In the genomic region with DNA sequence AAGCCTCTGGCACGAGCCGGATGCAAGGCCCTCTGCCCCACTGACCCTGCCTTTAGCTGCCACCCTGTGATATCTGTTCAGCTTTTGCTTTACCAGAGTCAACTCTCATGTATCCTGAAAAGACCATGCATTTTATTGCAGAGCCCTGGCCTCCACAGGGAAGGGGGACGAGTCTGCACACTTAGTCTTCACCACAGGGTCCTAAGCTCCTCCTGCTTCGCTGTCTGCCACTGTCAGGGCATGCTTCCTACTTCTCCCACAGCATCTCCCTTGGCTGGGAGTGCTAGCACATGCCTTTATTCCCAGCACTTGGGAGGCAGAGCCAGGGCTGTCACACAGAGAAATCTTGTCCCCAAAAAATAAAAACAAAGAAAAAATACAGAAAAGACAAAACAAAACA, we compare ENCODE assay signal across 25 mouse cellular contexts. TPM values are rescaled to one million over a fixed set of nuclear protein-coding genes. Genes with fewer than 3 reads are reported as not detected.
DNase-seq lines count a peak whose midpoint lies in the region; ATAC-seq and TF ChIP-seq lines count a peak whose summit lies in the region.
"Had no signal": no experiment of that assay in that cellular context is flagged by ENCODE, and none has a peak within 500 bp of the region (broad histone marks: within the 10 kb centered on the region; RNA-seq: fewer than 3 reads in every experiment).

No protein-coding gene starts in this region.

- no peaks in the 10 kb centered on the region for H3K36me3 ChIP-seq in forebrain, embryonic 16.5 days (ENCODE audit: control insufficient read depth, insufficient read depth)
- H3K36me3 ChIP-seq in forebrain, embryonic 11.5 days (ENCODE audit: control insufficient read depth, insufficient read depth, low read length) = peaks cover 18% of the 10 kb centered on the region; the same call in 1 of the 2 replicates
- no peaks in the 10 kb centered on the region for H3K36me3 ChIP-seq in hindbrain, embryonic 15.5 days
- peaks cover 7% of the 10 kb centered on the region for H3K36me3 ChIP-seq in hindbrain, embryonic 11.5 days (ENCODE audit: control insufficient read depth, insufficient read depth, low read length)
- H3K36me3 ChIP-seq in midbrain, embryonic 14.5 days (ENCODE audit: control insufficient read depth, insufficient read depth, low read length) = 0 out of 2 replicates have a peak, but pooled peaks cover 12% of the 10 kb centered on the region
- H3K36me3 ChIP-seq in midbrain, embryonic 15.5 days (replicated peaks) = no peaks in the 10 kb centered on the region
- peaks cover 78% of the 10 kb centered on the region for H3K36me3 ChIP-seq in kidney, embryonic 15.5 days

- no peak overlapping the region for H3K27ac ChIP-seq in forebrain, embryonic 16.5 days (ENCODE audit: low read length)
- H3K27ac ChIP-seq in forebrain, embryonic 11.5 days (ENCODE audit: low read depth, low read length) = no peak overlapping the region
- H3K27ac ChIP-seq in hindbrain, embryonic 15.5 days (replicated peaks) = 0 out of 2 replicates have a peak overlapping the region, but pooled peaks have one; percentile 38
- H3K27ac ChIP-seq in hindbrain, embryonic 11.5 days (ENCODE audit: low read depth, low read length) = no peak overlapping the region
- H3K27ac ChIP-seq in midbrain, embryonic 14.5 days (replicated peaks; ENCODE audit: low read depth, low read length) = no peak overlapping the region
- H3K27ac ChIP-seq in midbrain, embryonic 15.5 days = no peak overlapping the region
- H3K27ac ChIP-seq in kidney, embryonic 15.5 days = no peak overlapping the region
- H3K27ac ChIP-seq: embryonic facial prominence, embryonic 15.5 days; forebrain, embryonic 10.5 days; heart, embryonic 10.5 days; heart, embryonic 15.5 days; intestine, embryonic 15.5 days had no signal

- WGBS in forebrain, embryonic 16.5 days = 75% methylated on average over 4 of the region's 4 CpGs
- WGBS in forebrain, embryonic 11.5 days = 80% methylated on average over 4 of the region's 4 CpGs
- WGBS in hindbrain, embryonic 15.5 days = 70% methylated on average over 4 of the region's 4 CpGs
- WGBS in hindbrain, embryonic 11.5 days = 77% methylated on average over 4 of the region's 4 CpGs
- WGBS in midbrain, embryonic 14.5 days = 75% methylated on average over 4 of the region's 4 CpGs
- WGBS in midbrain, embryonic 15.5 days = 70% methylated on average over 4 of the region's 4 CpGs
- 69% methylated on average over 4 of the region's 4 CpGs for WGBS in kidney, embryonic 15.5 days

- no peak for DNase-seq in forebrain, embryonic 11.5 days (ENCODE audit: low spot score)
- no peak for DNase-seq in hindbrain, embryonic 11.5 days (ENCODE audit: low spot score)
- peak; percentile 34 for DNase-seq in midbrain, embryonic 14.5 days
- peak; percentile 26 for DNase-seq in brain, embryonic 14.5 days (ENCODE audit: low read depth)
- DNase-seq: adrenal gland, postnatal 14 days; cerebellum, adult 18-20 months; cerebellum, adult 9-11 months; cerebellum, postnatal 36 days; gastrocnemius, postnatal 10 days; heart, adult 18-20 months; heart, postnatal 14 days; kidney, adult 18-20 months had no signal

- H3K9me3 ChIP-seq in forebrain, embryonic 16.5 days (ENCODE audit: control insufficient read depth, low read length) = no peaks in the 10 kb centered on the region
- H3K9me3 ChIP-seq in forebrain, embryonic 11.5 days (ENCODE audit: control insufficient read depth, low read length) = no peaks in the 10 kb centered on the region
- no peaks in the 10 kb centered on the region for H3K9me3 ChIP-seq in hindbrain, embryonic 15.5 days
- H3K9me3 ChIP-seq in hindbrain, embryonic 11.5 days (ENCODE audit: control insufficient read depth, low read length) = no peaks in the 10 kb centered on the region
- no peaks in the 10 kb centered on the region for H3K9me3 ChIP-seq in midbrain, embryonic 14.5 days (ENCODE audit: control insufficient read depth, low read length)
- no peaks in the 10 kb centered on the region for H3K9me3 ChIP-seq in midbrain, embryonic 15.5 days
- no peaks in the 10 kb centered on the region for H3K9me3 ChIP-seq in kidney, embryonic 15.5 days (replicated peaks)
- H3K9me3 ChIP-seq: embryonic facial prominence, embryonic 15.5 days; forebrain, embryonic 10.5 days; heart, embryonic 10.5 days; heart, embryonic 15.5 days; intestine, embryonic 15.5 days had no signal

- no peak overlapping the region for H3K4me3 ChIP-seq in forebrain, embryonic 16.5 days (replicated peaks; ENCODE audit: low read length)
- H3K4me3 ChIP-seq in forebrain, embryonic 11.5 days (ENCODE audit: low read depth, low read length) = no peak overlapping the region
- H3K4me3 ChIP-seq in hindbrain, embryonic 15.5 days = no peak overlapping the region
- H3K4me3 ChIP-seq in hindbrain, embryonic 11.5 days (ENCODE audit: low read depth, low read length) = no peak overlapping the region
- no peak overlapping the region for H3K4me3 ChIP-seq in midbrain, embryonic 14.5 days (replicated peaks; ENCODE audit: low read depth, low read length)
- no peak overlapping the region for H3K4me3 ChIP-seq in midbrain, embryonic 15.5 days
- H3K4me3 ChIP-seq in kidney, embryonic 15.5 days (replicated peaks) = no peak overlapping the region
- H3K4me3 ChIP-seq: embryonic facial prominence, embryonic 15.5 days; erythroblast, embryonic 14.5 days; forebrain, embryonic 10.5 days; heart, embryonic 10.5 days; heart, embryonic 15.5 days; intestine, embryonic 15.5 days had no signal

- H3K4me1 ChIP-seq in forebrain, embryonic 16.5 days (replicated peaks; ENCODE audit: control insufficient read depth, insufficient read depth, low read length) = no peaks in the 10 kb centered on the region
- no peaks in the 10 kb centered on the region for H3K4me1 ChIP-seq in forebrain, embryonic 11.5 days (replicated peaks; ENCODE audit: control insufficient read depth, insufficient read depth, low read length)
- no peaks in the 10 kb centered on the region for H3K4me1 ChIP-seq in hindbrain, embryonic 15.5 days (replicated peaks)
- H3K4me1 ChIP-seq in hindbrain, embryonic 11.5 days (replicated peaks; ENCODE audit: control insufficient read depth, insufficient read depth, low read length) = no peaks in the 10 kb centered on the region
- no peaks in the 10 kb centered on the region for H3K4me1 ChIP-seq in midbrain, embryonic 14.5 days (ENCODE audit: control insufficient read depth, insufficient read depth, low read length)
- no peaks in the 10 kb centered on the region for H3K4me1 ChIP-seq in midbrain, embryonic 15.5 days
- no peaks in the 10 kb centered on the region for H3K4me1 ChIP-seq in kidney, embryonic 15.5 days
- H3K4me1 ChIP-seq: embryonic facial prominence, embryonic 15.5 days; forebrain, embryonic 10.5 days; heart, embryonic 10.5 days; heart, embryonic 15.5 days; intestine, embryonic 15.5 days had no signal

- TF ChIP-seq CTCF in brain, embryonic 14.5 days (IDR thresholded peaks at IDR 0.05; ENCODE audit: borderline replicate concordance, extremely low read depth, insufficient read depth, insufficient read length) = no peak

- no peak for TF ChIP-seq POLR2A in brain, embryonic 14.5 days (IDR thresholded peaks at IDR 0.05; ENCODE audit: borderline replicate concordance, extremely low read depth, insufficient read depth, insufficient read length, poor library complexity, severe bottlenecking)

- H3K4me2 ChIP-seq in forebrain, embryonic 16.5 days (ENCODE audit: low read length) = no peak overlapping the region
- H3K4me2 ChIP-seq in forebrain, embryonic 11.5 days (ENCODE audit: low read depth, low read length, severe bottlenecking) = no peak overlapping the region
- no peak overlapping the region for H3K4me2 ChIP-seq in hindbrain, embryonic 15.5 days
- H3K4me2 ChIP-seq in hindbrain, embryonic 11.5 days (replicated peaks; ENCODE audit: low read depth, low read length) = no peak overlapping the region
- no peak overlapping the region for H3K4me2 ChIP-seq in midbrain, embryonic 14.5 days (ENCODE audit: low read length)
- H3K4me2 ChIP-seq in midbrain, embryonic 15.5 days = no peak overlapping the region
- no peak overlapping the region for H3K4me2 ChIP-seq in kidney, embryonic 15.5 days
- H3K4me2 ChIP-seq: embryonic facial prominence, embryonic 15.5 days; heart, embryonic 15.5 days; intestine, embryonic 15.5 days had no signal

- no peaks in the 10 kb centered on the region for H3K27me3 ChIP-seq in forebrain, embryonic 16.5 days (replicated peaks; ENCODE audit: control insufficient read depth, insufficient read depth, low read length)
- H3K27me3 ChIP-seq in forebrain, embryonic 11.5 days (ENCODE audit: control insufficient read depth, insufficient read depth, low read length) = no peaks in the 10 kb centered on the region
- H3K27me3 ChIP-seq in hindbrain, embryonic 15.5 days = no peaks in the 10 kb centered on the region
- no peaks in the 10 kb centered on the region for H3K27me3 ChIP-seq in hindbrain, embryonic 11.5 days (ENCODE audit: control insufficient read depth, insufficient read depth, low read length)
- H3K27me3 ChIP-seq in midbrain, embryonic 14.5 days (ENCODE audit: control insufficient read depth, insufficient read depth, low read length) = no peaks in the 10 kb centered on the region
- no peaks in the 10 kb centered on the region for H3K27me3 ChIP-seq in midbrain, embryonic 15.5 days (replicated peaks)
- H3K27me3 ChIP-seq in kidney, embryonic 15.5 days = no peaks in the 10 kb centered on the region
- H3K27me3 ChIP-seq: CH12.LX; embryonic facial prominence, embryonic 15.5 days; heart, embryonic 15.5 days; intestine, embryonic 15.5 days; Patski had no signal

- no peak overlapping the region for H3K9ac ChIP-seq in forebrain, embryonic 16.5 days (replicated peaks; ENCODE audit: low read depth, low read length)
- no peak overlapping the region for H3K9ac ChIP-seq in forebrain, embryonic 11.5 days (ENCODE audit: low read length)
- no peak overlapping the region for H3K9ac ChIP-seq in hindbrain, embryonic 15.5 days
- no peak overlapping the region for H3K9ac ChIP-seq in hindbrain, embryonic 11.5 days (ENCODE audit: low read depth, low read length)
- H3K9ac ChIP-seq in midbrain, embryonic 14.5 days (replicated peaks; ENCODE audit: low read length) = no peak overlapping the region; the same call in 1 of the 2 replicates
- H3K9ac ChIP-seq in midbrain, embryonic 15.5 days = no peak overlapping the region
- H3K9ac ChIP-seq in kidney, embryonic 15.5 days = no peak overlapping the region
- H3K9ac ChIP-seq: embryonic facial prominence, embryonic 15.5 days; heart, embryonic 15.5 days; intestine, embryonic 15.5 days had no signal

- ATAC-seq in forebrain, embryonic 16.5 days = peak; percentile 43
- no peak for ATAC-seq in forebrain, embryonic 11.5 days (replicated peaks; ENCODE audit: low FRiP score)
- peak; percentile 60; the same call in 1 of the 2 replicates for ATAC-seq in hindbrain, embryonic 15.5 days (ENCODE audit: low FRiP score, low read depth)
- no peak for ATAC-seq in hindbrain, embryonic 11.5 days (ENCODE audit: low FRiP score)
- no peak for ATAC-seq in midbrain, embryonic 14.5 days (ENCODE audit: low FRiP score, low TSS enrichment)
- no peak; the same call in 1 of the 2 replicates for ATAC-seq in midbrain, embryonic 15.5 days (replicated peaks)
- no peak for ATAC-seq in kidney, embryonic 15.5 days (replicated peaks; ENCODE audit: low FRiP score)
- ATAC-seq: activated CD4-positive, CD25-positive, alpha-beta regulatory T cell, adult 4 months; intestine, embryonic 15.5 days; Patski had no signal

RNA-seq across cellular contexts. Expression of gene Rps8, which starts 5.1 kb away (rescaled TPM):
- 418 and 427 TPM in 2 replicates for polyA plus RNA-seq in forebrain, embryonic 16.5 days (2015; fragmentation: Nextera tagmentation; extraction: Ambion mirVana)
- polyA plus RNA-seq in forebrain, embryonic 11.5 days (2014; fragmentation: Nextera tagmentation; extraction: Ambion mirVana) = 797 and 841 TPM in 2 replicates
- 468 and 502 TPM in 2 replicates for polyA plus RNA-seq in hindbrain, embryonic 15.5 days (2015; fragmentation: Nextera tagmentation; extraction: Ambion mirVana)
- 779 and 892 TPM in 2 replicates for polyA plus RNA-seq in hindbrain, embryonic 11.5 days (2014; fragmentation: Nextera tagmentation; extraction: Ambion mirVana)
- 599 and 678 TPM in 2 replicates for polyA plus RNA-seq in midbrain, embryonic 14.5 days (2014; fragmentation: Nextera tagmentation; extraction: Ambion mirVana)
- 430 and 431 TPM in 2 replicates for polyA plus RNA-seq in midbrain, embryonic 15.5 days (2015; fragmentation: Nextera tagmentation; extraction: Ambion mirVana)
- 838 and 897 TPM in 2 replicates for polyA plus RNA-seq in brain, embryonic 14.5 days (2012; rRNA removed)
- 1,027 and 1,077 TPM in 2 replicates for polyA plus RNA-seq in kidney, embryonic 15.5 days (2015; fragmentation: Nextera tagmentation; extraction: Ambion mirVana)

RNA-seq across cellular contexts. Expression of gene Kif2c, which starts 21.3 kb away (rescaled TPM):
- polyA plus RNA-seq in forebrain, embryonic 16.5 days (2015; fragmentation: Nextera tagmentation; extraction: Ambion mirVana) = 27.2 and 33.2 TPM in 2 replicates
- 111 and 116 TPM in 2 replicates for polyA plus RNA-seq in forebrain, embryonic 11.5 days (2014; fragmentation: Nextera tagmentation; extraction: Ambion mirVana)
- 12.9 and 14.4 TPM in 2 replicates for polyA plus RNA-seq in hindbrain, embryonic 15.5 days (2015; fragmentation: Nextera tagmentation; extraction: Ambion mirVana)
- polyA plus RNA-seq in hindbrain, embryonic 11.5 days (2014; fragmentation: Nextera tagmentation; extraction: Ambion mirVana) = 77.5 and 86.2 TPM in 2 replicates
- 7.2 and 16.0 TPM in 2 replicates for polyA plus RNA-seq in midbrain, embryonic 14.5 days (2014; fragmentation: Nextera tagmentation; extraction: Ambion mirVana)
- 8.1 and 10.0 TPM in 2 replicates for polyA plus RNA-seq in midbrain, embryonic 15.5 days (2015; fragmentation: Nextera tagmentation; extraction: Ambion mirVana)
- 14.5 and 23.7 TPM in 2 replicates for polyA plus RNA-seq in brain, embryonic 14.5 days (2012; rRNA removed)
- polyA plus RNA-seq in kidney, embryonic 15.5 days (2015; fragmentation: Nextera tagmentation; extraction: Ambion mirVana) = 75.6 and 76.0 TPM in 2 replicates

RNA-seq across cellular contexts. Expression of gene Plk3, which starts 27.4 kb away (rescaled TPM):
- polyA plus RNA-seq in forebrain, embryonic 16.5 days (2015; fragmentation: Nextera tagmentation; extraction: Ambion mirVana) = 9.6 and 10.2 TPM in 2 replicates
- 16.0 and 17.4 TPM in 2 replicates for polyA plus RNA-seq in forebrain, embryonic 11.5 days (2014; fragmentation: Nextera tagmentation; extraction: Ambion mirVana)
- polyA plus RNA-seq in hindbrain, embryonic 15.5 days (2015; fragmentation: Nextera tagmentation; extraction: Ambion mirVana) = 24.9 and 25.0 TPM in 2 replicates
- 31.3 and 37.1 TPM in 2 replicates for polyA plus RNA-seq in hindbrain, embryonic 11.5 days (2014; fragmentation: Nextera tagmentation; extraction: Ambion mirVana)
- 15.7 and 17.5 TPM in 2 replicates for polyA plus RNA-seq in midbrain, embryonic 14.5 days (2014; fragmentation: Nextera tagmentation; extraction: Ambion mirVana)
- polyA plus RNA-seq in midbrain, embryonic 15.5 days (2015; fragmentation: Nextera tagmentation; extraction: Ambion mirVana) = 19.1 and 19.3 TPM in 2 replicates
- 18.5 and 19.6 TPM in 2 replicates for polyA plus RNA-seq in brain, embryonic 14.5 days (2012; rRNA removed)
- polyA plus RNA-seq in kidney, embryonic 15.5 days (2015; fragmentation: Nextera tagmentation; extraction: Ambion mirVana) = 2.9 and 3.5 TPM in 2 replicates

RNA-seq across cellular contexts. Expression of gene Tctex1d4, which starts 34.6 kb away (rescaled TPM):
- 0.35 and 0.53 TPM in 2 replicates for polyA plus RNA-seq in forebrain, embryonic 16.5 days (2015; fragmentation: Nextera tagmentation; extraction: Ambion mirVana)
- polyA plus RNA-seq in forebrain, embryonic 11.5 days (2014; fragmentation: Nextera tagmentation; extraction: Ambion mirVana) = not detected in 2 replicates
- polyA plus RNA-seq in hindbrain, embryonic 15.5 days (2015; fragmentation: Nextera tagmentation; extraction: Ambion mirVana) = 0.31 and 1.1 TPM in 2 replicates
- 0.60 TPM in 1 of 2 replicates, not detected in the other for polyA plus RNA-seq in hindbrain, embryonic 11.5 days (2014; fragmentation: Nextera tagmentation; extraction: Ambion mirVana)
- not detected in 2 replicates for polyA plus RNA-seq in midbrain, embryonic 14.5 days (2014; fragmentation: Nextera tagmentation; extraction: Ambion mirVana)
- 0.42 TPM in 1 of 2 replicates, not detected in the other for polyA plus RNA-seq in midbrain, embryonic 15.5 days (2015; fragmentation: Nextera tagmentation; extraction: Ambion mirVana)
- polyA plus RNA-seq in brain, embryonic 14.5 days (2012; rRNA removed) = 0.52 and 0.67 TPM in 2 replicates
- polyA plus RNA-seq in kidney, embryonic 15.5 days (2015; fragmentation: Nextera tagmentation; extraction: Ambion mirVana) = not detected in 2 replicates
- polyA plus RNA-seq: erythroblast, embryonic 14.5 days; forebrain, embryonic 10.5 days; heart, embryonic 10.5 days; heart, embryonic 15.5 days; intestine, embryonic 15.5 days had no signal

RNA-seq across cellular contexts. Expression of gene Btbd19, which starts 35.7 kb away (rescaled TPM):
- polyA plus RNA-seq in forebrain, embryonic 16.5 days (2015; fragmentation: Nextera tagmentation; extraction: Ambion mirVana) = 4.3 and 4.8 TPM in 2 replicates
- polyA plus RNA-seq in forebrain, embryonic 11.5 days (2014; fragmentation: Nextera tagmentation; extraction: Ambion mirVana) = 4.1 and 6.5 TPM in 2 replicates
- polyA plus RNA-seq in hindbrain, embryonic 15.5 days (2015; fragmentation: Nextera tagmentation; extraction: Ambion mirVana) = 4.7 and 5.1 TPM in 2 replicates
- 3.6 and 3.8 TPM in 2 replicates for polyA plus RNA-seq in hindbrain, embryonic 11.5 days (2014; fragmentation: Nextera tagmentation; extraction: Ambion mirVana)
- 3.2 and 3.4 TPM in 2 replicates for polyA plus RNA-seq in midbrain, embryonic 14.5 days (2014; fragmentation: Nextera tagmentation; extraction: Ambion mirVana)
- 3.9 and 4.3 TPM in 2 replicates for polyA plus RNA-seq in midbrain, embryonic 15.5 days (2015; fragmentation: Nextera tagmentation; extraction: Ambion mirVana)
- polyA plus RNA-seq in brain, embryonic 14.5 days (2012; rRNA removed) = 6.5 and 7.9 TPM in 2 replicates
- polyA plus RNA-seq in kidney, embryonic 15.5 days (2015; fragmentation: Nextera tagmentation; extraction: Ambion mirVana) = 5.2 and 6.6 TPM in 2 replicates

Comparison
In these comparisons a context has a peak if more than half of its experiments do, and no peak if none do; other contexts are left out.
1. ATAC-seq: peak in forebrain, embryonic 16.5 days (single experiment) and hindbrain, embryonic 15.5 days (single experiment); none in forebrain, embryonic 11.5 days (single experiment), hindbrain, embryonic 11.5 days (single experiment), midbrain, embryonic 14.5 days (single experiment), midbrain, embryonic 15.5 days (single experiment) and kidney, embryonic 15.5 days (single experiment).
2. DNase-seq: peak in midbrain, embryonic 14.5 days (single experiment) and brain, embryonic 14.5 days (single experiment); none in forebrain, embryonic 11.5 days (single experiment) and hindbrain, embryonic 11.5 days (single experiment).